Mouse (Mus musculus): ENCODE results near the gene Tmem209.

DNA sequence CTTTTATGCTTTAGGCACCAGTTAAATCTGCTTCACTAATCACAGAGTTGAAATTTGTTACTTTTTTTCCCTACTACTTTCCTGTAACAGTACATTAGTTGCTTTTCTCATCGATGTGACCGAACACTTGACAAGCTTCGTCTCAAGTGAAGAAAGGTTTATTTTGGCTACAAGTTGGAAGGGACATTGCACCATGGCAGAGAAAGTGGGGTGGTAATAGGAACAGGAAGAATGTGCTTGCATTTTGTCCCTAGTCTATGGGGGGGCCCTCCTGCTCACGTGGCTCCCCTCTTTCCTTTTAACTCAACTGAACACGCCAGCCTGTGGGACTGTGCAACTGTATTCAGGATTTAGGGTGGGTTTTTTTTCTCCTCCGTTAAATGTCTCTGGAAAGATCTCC, 43.0 kb upstream of the Tmem209 start:
- TF ChIP-seq CTCF (IDR thresholded peaks at IDR 0.05; ENCODE audit: low read depth) (no peak), EP300 (IDR thresholded peaks at IDR 0.05; ENCODE audit: low read depth) (no peak)

All from heart, postnatal 0 days (tissue).